Mouse (Mus musculus): ENCODE data around the gene Gm13420.

GRCm38 (mm10) chr2:29748499-29748898 is 3.0 kb downstream of the Gm13420 start:
- no peak for TF ChIP-seq CTCF (IDR thresholded peaks at IDR 0.05; ENCODE audit: low read depth)
- TF ChIP-seq EP300 (IDR thresholded peaks at IDR 0.05; ENCODE audit: low read depth): no peak
